Mouse (Mus musculus): ENCODE results near the gene Gab1. TPM values are rescaled to one million over a fixed set of nuclear protein-coding genes. Genes with fewer than 3 reads are reported as not detected.

Gab1 gene
- polyA plus RNA-seq, 1 experiment from 2014 or later, result 9.3 TPM

DNA sequence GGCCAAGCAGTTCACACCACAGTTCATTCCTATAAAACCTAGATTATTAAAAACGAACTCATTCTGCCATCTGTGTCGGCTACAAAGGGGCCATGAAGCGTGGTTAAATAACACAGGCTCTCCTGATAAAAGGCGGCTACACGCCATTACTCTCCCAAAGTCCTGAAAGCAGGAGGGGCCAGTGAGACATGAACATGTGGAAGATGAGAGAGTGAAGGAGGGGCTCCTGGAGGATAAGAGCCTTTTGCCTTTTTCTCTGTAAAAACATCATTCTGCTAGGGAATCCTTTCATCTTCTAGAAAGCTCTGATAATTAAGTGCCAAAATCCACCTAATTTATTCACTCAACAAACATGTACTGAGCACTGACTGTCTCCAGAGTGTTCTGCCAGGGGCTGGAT is 55.9 kb downstream of the Gab1 start:
- no peak overlapping the region for H3K4me3 ChIP-seq (ENCODE audit: low read length)
- no peak overlapping the region for H3K9ac ChIP-seq (ENCODE audit: low read depth, low read length)
- no peaks in the 10 kb centered on the region for H3K36me3 ChIP-seq (ENCODE audit: control insufficient read depth, insufficient read depth, low read length)
- H3K27ac ChIP-seq (ENCODE audit: low read depth, low read length), result no peak overlapping the region
- no peak overlapping the region for H3K4me2 ChIP-seq (ENCODE audit: low read length)
- H3K4me1 ChIP-seq (ENCODE audit: control insufficient read depth, insufficient read depth, low read depth, low read length), result peaks cover 6% of the 10 kb centered on the region; the same call in 1 of the 2 replicates
- no peak for ATAC-seq
- H3K27me3 ChIP-seq (replicated peaks; ENCODE audit: control insufficient read depth, insufficient read depth, low read length), result no peaks in the 10 kb centered on the region
- no peaks in the 10 kb centered on the region for H3K9me3 ChIP-seq (ENCODE audit: control insufficient read depth, low read length)
- WGBS, result 43% methylated on average over 5 of the region's 5 CpGs

DNA sequence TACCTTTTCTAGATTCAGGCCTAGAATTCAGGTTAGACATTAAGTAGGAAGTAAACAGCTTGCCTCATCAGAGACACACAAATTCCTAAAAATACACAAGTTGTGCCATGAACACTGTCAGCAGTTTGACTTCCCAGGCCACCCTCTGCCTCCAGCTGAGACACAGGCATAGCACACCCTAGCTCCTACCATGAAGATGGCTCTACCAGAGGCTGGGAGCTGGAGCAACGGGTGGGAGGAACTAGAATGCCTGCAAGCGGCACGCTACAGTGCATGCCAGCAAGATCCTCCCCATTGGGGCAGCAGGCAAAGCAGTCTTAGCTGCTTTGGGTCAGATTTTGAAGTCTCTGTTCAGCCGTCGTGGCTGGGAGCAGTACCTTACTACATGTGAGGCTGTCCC is 57.1 kb downstream of the Gab1 start:
- no peaks in the 10 kb centered on the region for H3K27me3 ChIP-seq (replicated peaks; ENCODE audit: control insufficient read depth, insufficient read depth, low read length)
- no peaks in the 10 kb centered on the region for H3K9me3 ChIP-seq (ENCODE audit: control insufficient read depth, low read length)
- no peak overlapping the region for H3K27ac ChIP-seq (ENCODE audit: low read depth, low read length)
- WGBS, result 71% methylated on average over 5 of the region's 5 CpGs
- no peak for ATAC-seq
- H3K36me3 ChIP-seq (ENCODE audit: control insufficient read depth, insufficient read depth, low read length), result no peaks in the 10 kb centered on the region
- no peak overlapping the region for H3K4me2 ChIP-seq (ENCODE audit: low read length)
- H3K4me1 ChIP-seq (ENCODE audit: control insufficient read depth, insufficient read depth, low read depth, low read length), result peaks cover 6% of the 10 kb centered on the region; the same call in 1 of the 2 replicates
- H3K4me3 ChIP-seq (ENCODE audit: low read length), result no peak overlapping the region
- no peak overlapping the region for H3K9ac ChIP-seq (ENCODE audit: low read depth, low read length)

- no peak for ATAC-seq
- Histone ChIP-seq H3K36me3 (ENCODE audit: control insufficient read depth, insufficient read depth, low read length) (no peaks in the 10 kb centered on the region), H3K27me3 (replicated peaks; ENCODE audit: control insufficient read depth, insufficient read depth, low read length) (no peaks in the 10 kb centered on the region), H3K4me1 (ENCODE audit: control insufficient read depth, insufficient read depth, low read depth, low read length) (peaks cover 3% of the 10 kb centered on the region; the same call in 1 of the 2 replicates), H3K4me2 (ENCODE audit: low read length) (no peak overlapping the region), H3K9me3 (ENCODE audit: control insufficient read depth, low read length) (no peaks in the 10 kb centered on the region), H3K9ac (ENCODE audit: low read depth, low read length) (no peak overlapping the region), H3K27ac (ENCODE audit: low read depth, low read length) (no peak overlapping the region), H3K4me3 (ENCODE audit: low read length) (no peak overlapping the region)
- 81% methylated on average over 12 of the region's 12 CpGs for WGBS
Measured at GRCm38 (mm10) chr8:80821367-80822225, 58.7 kb downstream of the Gab1 start.

DNA sequence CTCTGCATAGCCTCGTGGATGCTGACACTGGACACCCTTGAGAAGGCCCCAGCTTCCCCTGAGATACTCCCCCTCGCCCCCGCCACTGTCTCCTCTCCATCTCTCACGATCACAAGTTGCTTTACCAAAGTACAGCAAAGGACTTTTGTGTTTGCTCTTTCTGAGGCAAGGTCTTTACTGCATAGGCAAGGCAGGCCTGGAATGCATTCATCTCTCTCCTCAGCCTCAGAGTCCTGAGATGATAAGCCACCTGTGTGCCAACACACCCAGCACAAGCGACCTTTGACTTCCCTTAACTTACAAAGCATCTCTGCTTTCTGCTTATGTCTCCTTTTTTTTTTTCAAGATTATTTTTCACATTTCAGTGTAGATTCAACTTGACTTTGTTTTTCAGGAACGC is 61.3 kb downstream of the Gab1 start:
- H3K4me3 ChIP-seq (ENCODE audit: low read length), result no peak overlapping the region
- 78% methylated on average over 6 of the region's 6 CpGs for WGBS
- no peaks in the 10 kb centered on the region for H3K27me3 ChIP-seq (replicated peaks; ENCODE audit: control insufficient read depth, insufficient read depth, low read length)
- H3K4me2 ChIP-seq (ENCODE audit: low read length), result no peak overlapping the region
- H3K9me3 ChIP-seq (ENCODE audit: control insufficient read depth, low read length), result no peaks in the 10 kb centered on the region
- no peak overlapping the region for H3K9ac ChIP-seq (ENCODE audit: low read depth, low read length)
- no peaks in the 10 kb centered on the region for H3K36me3 ChIP-seq (ENCODE audit: control insufficient read depth, insufficient read depth, low read length)
- peaks cover 9% of the 10 kb centered on the region for H3K4me1 ChIP-seq (ENCODE audit: control insufficient read depth, insufficient read depth, low read depth, low read length)
- no peak for ATAC-seq
- no peak overlapping the region for H3K27ac ChIP-seq (ENCODE audit: low read depth, low read length)

DNA sequence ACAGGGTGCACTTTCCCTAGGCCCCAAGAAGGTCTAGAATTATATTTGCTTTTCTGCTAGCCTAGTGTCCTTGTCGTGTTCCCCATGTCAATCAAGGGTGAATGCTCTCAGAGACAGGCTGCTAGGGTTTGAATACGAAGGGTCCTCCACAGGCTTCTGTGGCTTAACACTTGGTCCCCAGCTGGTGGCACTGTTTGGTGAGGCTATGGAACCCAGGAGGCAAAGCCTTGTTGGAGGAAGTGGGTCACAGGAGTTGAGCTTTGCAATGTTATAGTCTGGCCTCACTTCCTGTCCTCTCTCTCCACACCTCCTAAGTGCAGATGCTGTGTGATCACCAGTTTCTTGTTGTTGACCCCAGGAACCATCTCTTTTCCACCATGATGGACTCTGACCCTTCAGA is 63.3 kb downstream of the Gab1 start:
- H3K27ac ChIP-seq (ENCODE audit: low read depth, low read length), result no peak overlapping the region
- H3K4me1 ChIP-seq (ENCODE audit: control insufficient read depth, insufficient read depth, low read depth, low read length), result peaks cover 11% of the 10 kb centered on the region
- H3K27me3 ChIP-seq (replicated peaks; ENCODE audit: control insufficient read depth, insufficient read depth, low read length), result no peaks in the 10 kb centered on the region
- no peak for ATAC-seq
- 81% methylated on average over 2 of the region's 2 CpGs for WGBS
- H3K4me3 ChIP-seq (ENCODE audit: low read length), result no peak overlapping the region
- no peaks in the 10 kb centered on the region for H3K36me3 ChIP-seq (ENCODE audit: control insufficient read depth, insufficient read depth, low read length)
- H3K4me2 ChIP-seq (ENCODE audit: low read length), result no peak overlapping the region
- no peaks in the 10 kb centered on the region for H3K9me3 ChIP-seq (ENCODE audit: control insufficient read depth, low read length)
- no peak overlapping the region for H3K9ac ChIP-seq (ENCODE audit: low read depth, low read length)

DNA sequence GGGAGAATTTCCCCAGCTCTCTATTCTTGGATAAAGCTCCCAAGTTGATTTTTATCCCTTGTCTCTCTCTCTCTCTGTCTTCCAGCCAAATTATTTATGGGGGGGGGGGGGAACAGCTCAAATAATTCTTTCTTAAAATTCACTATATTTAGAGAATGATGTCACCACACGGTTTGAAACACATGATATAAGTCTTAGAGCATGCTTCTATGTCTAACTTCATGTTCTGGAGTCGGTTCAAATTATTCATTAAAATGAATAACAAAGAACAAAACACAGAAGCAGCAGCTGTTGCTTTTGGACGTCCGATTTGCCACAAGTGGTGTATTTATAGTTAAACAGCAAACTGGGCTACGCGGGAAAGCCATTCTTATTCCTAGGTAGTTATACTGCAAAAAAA is 65.1 kb downstream of the Gab1 start:
- H3K9me3 ChIP-seq (ENCODE audit: control insufficient read depth, low read length), result no peaks in the 10 kb centered on the region
- H3K9ac ChIP-seq (ENCODE audit: low read depth, low read length), result no peak overlapping the region
- WGBS, result 60% methylated on average over 6 of the region's 6 CpGs
- no peak for ATAC-seq
- H3K36me3 ChIP-seq (ENCODE audit: control insufficient read depth, insufficient read depth, low read length), result no peaks in the 10 kb centered on the region
- H3K4me3 ChIP-seq (ENCODE audit: low read length), result no peak overlapping the region
- H3K27me3 ChIP-seq (replicated peaks; ENCODE audit: control insufficient read depth, insufficient read depth, low read length), result no peaks in the 10 kb centered on the region
- no peak overlapping the region for H3K27ac ChIP-seq (ENCODE audit: low read depth, low read length)
- H3K4me2 ChIP-seq (ENCODE audit: low read length), result no peak overlapping the region
- H3K4me1 ChIP-seq (ENCODE audit: control insufficient read depth, insufficient read depth, low read depth, low read length), result peaks cover 11% of the 10 kb centered on the region

- peak; percentile 60 for ATAC-seq
- 41% methylated on average over 13 of the region's 13 CpGs for WGBS
- Histone ChIP-seq H3K4me2 (ENCODE audit: low read length) (0 out of 2 replicates have a peak overlapping the region, but pooled peaks have one; percentile 12), H3K9me3 (ENCODE audit: control insufficient read depth, low read length) (no peaks in the 10 kb centered on the region), H3K27me3 (replicated peaks; ENCODE audit: control insufficient read depth, insufficient read depth, low read length) (no peaks in the 10 kb centered on the region), H3K36me3 (ENCODE audit: control insufficient read depth, insufficient read depth, low read length) (no peaks in the 10 kb centered on the region), H3K4me1 (ENCODE audit: control insufficient read depth, insufficient read depth, low read depth, low read length) (peaks cover 11% of the 10 kb centered on the region), H3K9ac (ENCODE audit: low read depth, low read length) (peak overlapping the region; percentile 13), H3K4me3 (ENCODE audit: low read length) (no peak overlapping the region), H3K27ac (ENCODE audit: low read depth, low read length) (no peak overlapping the region)
Measured at GRCm38 (mm10) chr8:80814087-80814791, 66.1 kb downstream of the Gab1 start.

DNA sequence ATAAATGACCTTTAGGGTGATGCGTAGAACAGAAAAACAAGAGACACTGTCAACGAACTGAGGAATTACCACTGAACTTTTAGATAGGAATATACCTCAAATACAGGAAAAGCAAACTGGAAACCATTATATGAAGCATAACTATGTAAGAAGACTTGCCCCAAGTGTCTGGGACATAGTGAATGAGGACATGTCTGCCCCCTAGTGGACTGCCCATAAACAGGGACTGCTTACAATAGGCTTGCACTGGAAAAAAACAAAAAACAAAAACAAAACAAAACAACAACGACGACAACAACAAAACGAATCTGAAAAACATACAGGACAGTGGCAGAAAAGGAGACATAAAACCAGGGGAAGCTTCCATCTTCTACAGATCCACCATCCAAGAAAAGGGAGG is 66.9 kb downstream of the Gab1 start:
- 86% methylated on average over 5 of the region's 5 CpGs for WGBS
- no peak for ATAC-seq
- H3K36me3 ChIP-seq (ENCODE audit: control insufficient read depth, insufficient read depth, low read length), result no peaks in the 10 kb centered on the region

GRCm38 (mm10) chr8:80811591-80811991 is 68.7 kb downstream of the Gab1 start:
- Histone ChIP-seq H3K27me3 (replicated peaks; ENCODE audit: control insufficient read depth, insufficient read depth, low read length) (no peaks in the 10 kb centered on the region), H3K36me3 (ENCODE audit: control insufficient read depth, insufficient read depth, low read length) (no peaks in the 10 kb centered on the region), H3K27ac (ENCODE audit: low read depth, low read length) (peak overlapping the region; percentile 12; the same call in 1 of the 2 replicates), H3K4me3 (ENCODE audit: low read length) (no peak overlapping the region), H3K4me1 (ENCODE audit: control insufficient read depth, insufficient read depth, low read depth, low read length) (peaks cover 11% of the 10 kb centered on the region), H3K9ac (ENCODE audit: low read depth, low read length) (no peak overlapping the region), H3K9me3 (ENCODE audit: control insufficient read depth, low read length) (no peaks in the 10 kb centered on the region), H3K4me2 (ENCODE audit: low read length) (no peak overlapping the region)
- ATAC-seq, result no peak
- 76% methylated on average over 4 of the region's 4 CpGs for WGBS

More for the DNA sequence above, 66.9 kb downstream of the Gab1 start:
- H3K4me3 ChIP-seq (ENCODE audit: low read length), result no peak overlapping the region
- no peak overlapping the region for H3K9ac ChIP-seq (ENCODE audit: low read depth, low read length)
- peaks cover 11% of the 10 kb centered on the region for H3K4me1 ChIP-seq (ENCODE audit: control insufficient read depth, insufficient read depth, low read depth, low read length)
- no peaks in the 10 kb centered on the region for H3K9me3 ChIP-seq (ENCODE audit: control insufficient read depth, low read length)
- H3K27ac ChIP-seq (ENCODE audit: low read depth, low read length), result no peak overlapping the region
- H3K27me3 ChIP-seq (replicated peaks; ENCODE audit: control insufficient read depth, insufficient read depth, low read length), result no peaks in the 10 kb centered on the region
- H3K4me2 ChIP-seq (ENCODE audit: low read length), result no peak overlapping the region

Measured in hindbrain, embryonic 16.5 days (tissue).